Mouse (Mus musculus) midbrain, postnatal 0 days (tissue): ENCODE results near the gene Ssbp4. TPM values are rescaled to one million over a fixed set of nuclear protein-coding genes. Genes with fewer than 3 reads are reported as not detected.

Experiments used
- ATAC-seq: fragments of 200-750 bp; cut with Nextera tagmentation; 2 replicates; pipeline ENCODE4 v1.8.0; 2017; ENCODE audit warnings: moderate number of reproducible peaks, mild to moderate bottlenecking, moderate TSS enrichment, moderate library complexity; ENCODE audit not compliant: low FRiP score
- DNase-seq: peaks from one replicate; pipeline ENCODE4 v3.0.0-alpha.2; 2015; ENCODE audit warnings: low spot score
- H3K27ac ChIP-seq: fragments of 300-500 bp; sonication (generic); 2 replicates; pipeline ENCODE4 v1.5.1; 2014; ENCODE audit warnings: low read depth, mild to moderate bottlenecking, low read length, mixed read lengths
- H3K27me3 ChIP-seq: fragments of 300-500 bp; sonication (generic); 2 replicates; pipeline ENCODE4 v1.6.1; 2014; ENCODE audit warnings: low read length, control low read depth, mixed read lengths; ENCODE audit not compliant: insufficient read depth
- H3K36me3 ChIP-seq: fragments of 300-500 bp; sonication (generic); 2 replicates; pipeline ENCODE4 v1.6.1; 2014; ENCODE audit warnings: low read length, control low read depth, mixed read lengths; ENCODE audit not compliant: insufficient read depth
- H3K4me1 ChIP-seq: fragments of 300-500 bp; sonication (generic); 2 replicates; pipeline ENCODE4 v1.6.1; 2014; ENCODE audit warnings: mild to moderate bottlenecking, control low read depth, antibody characterized with exemption, low read length, mixed read lengths; ENCODE audit not compliant: insufficient read depth
- H3K4me2 ChIP-seq: fragments of 300-500 bp; sonication (generic); 2 replicates; pipeline ENCODE4 v1.6.1; 2014; ENCODE audit warnings: low read depth, mild to moderate bottlenecking, low read length, mixed read lengths; ENCODE audit not compliant: poor library complexity, severe bottlenecking
- H3K4me3 ChIP-seq: fragments of 300-500 bp; sonication (generic); 2 replicates; pipeline ENCODE4 v1.5.1; 2014; ENCODE audit warnings: low read depth, mild to moderate bottlenecking, low read length, moderate library complexity
- H3K9ac ChIP-seq: fragments of 300-500 bp; sonication (generic); replicated peaks from 2 replicates; pipeline ENCODE4 v1.6.1; 2014; ENCODE audit warnings: mild to moderate bottlenecking, low read length, moderate library complexity, mixed read lengths; ENCODE audit not compliant: poor library complexity, severe bottlenecking
- H3K9me3 ChIP-seq: fragments of 300-500 bp; sonication (generic); 2 replicates; pipeline ENCODE4 v1.6.1; 2016; ENCODE audit warnings: low read length, control low read depth
- CTCF ChIP-seq: IDR thresholded peaks from 2 replicates; pipeline ENCODE4 v1.5.1; 2016; ENCODE audit warnings: antibody characterized with exemption, mild to moderate bottlenecking
- WGBS: fragments of 180-500 bp; shearing (Covaris S2); extraction: QIAGEN DNeasy Blood & Tissue Kit; methylation state at CpG from one replicate; pipeline ENCODE4 v1.1.7; 2014; 5-methylcytosine and 5-hydroxymethylcytosine counted together
- polyA plus RNA-seq: library from polyadenylated mRNA; unstranded; fragments of >200 nt; fragmentation: Nextera tagmentation; extraction: Ambion mirVana; gene quantifications from 2 replicates; pipeline ENCODE4 v1.2.1, GENCODE M21; 2015
- total RNA-seq: library from RNA; depleted of rRNA; stranded (reverse); fragments of >200 nt; gene quantifications from 2 replicates; pipeline ENCODE4 v1.2.3, GENCODE M21; 2014

The Ssbp4 gene
- total and polyA plus RNA-seq, 2 experiments from 2014 or later = 230 to 392 TPM

- no peaks in the 10 kb centered on the region for H3K27me3 ChIP-seq
- peak; percentile 79 for TF ChIP-seq CTCF
- H3K36me3 ChIP-seq = peaks cover 16% of the 10 kb centered on the region
- 5% methylated on average over 29 of the region's 29 CpGs for WGBS
- peak; percentile 81 for DNase-seq
- H3K4me2 ChIP-seq = peak overlapping the region; percentile 52
- H3K9me3 ChIP-seq = no peaks in the 10 kb centered on the region
- H3K9ac ChIP-seq = peak overlapping the region; percentile 56
- peak overlapping the region; percentile 30 for H3K4me3 ChIP-seq
- no peak overlapping the region for H3K27ac ChIP-seq
- peaks cover 24% of the 10 kb centered on the region; the same call in 1 of the 2 replicates for H3K4me1 ChIP-seq
- ATAC-seq = no peak
Observed at GRCm38 (mm10) chr8:70598283-70598682, 10.4 kb downstream of the Ssbp4 start.

GRCm38 (mm10) chr8:70597417-70598272 lies 11.0 kb downstream of the Ssbp4 start:
- ATAC-seq (no peak), DNase-seq (no peak)
- TF ChIP-seq CTCF = no peak
- H3K36me3 ChIP-seq = peaks cover 16% of the 10 kb centered on the region
- H3K4me1 ChIP-seq = peaks cover 24% of the 10 kb centered on the region; the same call in 1 of the 2 replicates
- peak overlapping the region; percentile 30 for H3K4me3 ChIP-seq
- no peaks in the 10 kb centered on the region for H3K9me3 ChIP-seq
- peak overlapping the region; percentile 56 for H3K9ac ChIP-seq
- peak overlapping the region; percentile 52 for H3K4me2 ChIP-seq
- no peaks in the 10 kb centered on the region for H3K27me3 ChIP-seq
- 16% methylated on average over 45 of the region's 68 CpGs for WGBS
- H3K27ac ChIP-seq = no peak overlapping the region

- WGBS = 84% methylated on average over 17 of the region's 17 CpGs
- Histone ChIP-seq H3K4me3 (no peak overlapping the region), H3K27me3 (no peaks in the 10 kb centered on the region), H3K9me3 (no peaks in the 10 kb centered on the region), H3K4me1 (peaks cover 24% of the 10 kb centered on the region; the same call in 1 of the 2 replicates), H3K4me2 (peak overlapping the region; percentile 52; the same call in 1 of the 2 replicates), H3K27ac (no peak overlapping the region), H3K9ac (no peak overlapping the region), H3K36me3 (peaks cover 12% of the 10 kb centered on the region)
- no peak for ATAC-seq
- peak; percentile 52 for TF ChIP-seq CTCF
- no peak for DNase-seq
Observed at GRCm38 (mm10) chr8:70596775-70597416, 11.8 kb downstream of the Ssbp4 start.

- H3K4me1 ChIP-seq = peaks cover 22% of the 10 kb centered on the region; the same call in 1 of the 2 replicates
- ATAC-seq (no peak), DNase-seq (no peak)
- TF ChIP-seq CTCF = no peak
- H3K9me3 ChIP-seq = no peaks in the 10 kb centered on the region
- H3K4me2 ChIP-seq = no peak overlapping the region
- peaks cover 17% of the 10 kb centered on the region for H3K36me3 ChIP-seq
- H3K4me3 ChIP-seq = no peak overlapping the region
- H3K9ac ChIP-seq = no peak overlapping the region
- 96% methylated on average over 18 of the region's 18 CpGs for WGBS
- H3K27me3 ChIP-seq = no peaks in the 10 kb centered on the region
- no peak overlapping the region for H3K27ac ChIP-seq
Observed at GRCm38 (mm10) chr8:70596216-70596615, 12.5 kb downstream of the Ssbp4 start.

GRCm38 (mm10) chr8:70595811-70596210 lies 12.9 kb downstream of the Ssbp4 start:
- Histone ChIP-seq H3K9me3 (no peaks in the 10 kb centered on the region), H3K27ac (no peak overlapping the region), H3K9ac (no peak overlapping the region), H3K27me3 (no peaks in the 10 kb centered on the region), H3K4me1 (peaks cover 19% of the 10 kb centered on the region; the same call in 1 of the 2 replicates), H3K4me3 (no peak overlapping the region), H3K36me3 (peaks cover 17% of the 10 kb centered on the region), H3K4me2 (no peak overlapping the region; the same call in 1 of the 2 replicates)
- TF ChIP-seq CTCF = no peak
- DNase-seq (no peak), ATAC-seq (no peak)
- WGBS = 94% methylated on average over 12 of the region's 12 CpGs
